Mouse (Mus musculus): ENCODE results near the gene Emc9. TPM values are rescaled to one million over a fixed set of nuclear protein-coding genes. Genes with fewer than 3 reads are reported as not detected.
A peak's percentile ranks its signal among the peaks of the same experiment; 100 is the strongest.

Gene Emc9
- total and polyA plus RNA-seq, 3 experiments: 38.7 to 59.4 TPM; not detected in 1

GRCm38 (mm10) chr14:55557003-55557402, 28.1 kb downstream of the Emc9 start (continued):
- TF ChIP-seq POLR2A (IDR thresholded peaks at IDR 0.05; ENCODE audit: control insufficient read depth in 1 of 2, insufficient read depth in 1 of 2, low read depth in 1 of 2, low read length in 2 of 2, poor library complexity in 1 of 2): peak in 1 of 2 experiments; percentile 38; a peak in 1 of 4 replicates
- peak; percentile 66 for TF ChIP-seq RAD21 (IDR thresholded peaks at IDR 0.05; ENCODE audit: low read depth, low read length)
- TF ChIP-seq MYC (IDR thresholded peaks at IDR 0.05; ENCODE audit: low read depth, low read length): no peak
- TF ChIP-seq MAX (IDR thresholded peaks at IDR 0.05; ENCODE audit: low read length): no peak

GRCm38 (mm10) chr14:55555788-55556187, 29.3 kb downstream of the Emc9 start:
- H3K27me3 ChIP-seq (ENCODE audit: control insufficient read depth in 1 of 2, insufficient read depth in 2 of 2, low read length in 2 of 2): no peaks in the 10 kb centered on the region
- H3K4me1 ChIP-seq (ENCODE audit: control insufficient read depth in 1 of 2, insufficient read depth in 2 of 2, low read length in 2 of 2): peaks cover 7 to 25% of the 10 kb centered on the region in 2 experiments; a peak in 3 of 4 replicates
- TF ChIP-seq TAL1 (IDR thresholded peaks at IDR 0.05; ENCODE audit: low read length) (no peak), GATA1 (IDR thresholded peaks at IDR 0.05; ENCODE audit: low read depth, low read length) (peak; percentile 52), MXI1 (IDR thresholded peaks at IDR 0.05; ENCODE audit: low read depth, low read length) (0 out of 2 replicates have a peak, but pooled peaks have one; percentile 33), USF2 (IDR thresholded peaks at IDR 0.05; ENCODE audit: borderline replicate concordance in 1 of 2, insufficient read depth in 1 of 2, low read depth in 1 of 2, low read length in 2 of 2) (no peak), TCF12 (IDR thresholded peaks at IDR 0.05; ENCODE audit: low read depth, low read length) (no peak), POLR2AphosphoS5 (IDR thresholded peaks at IDR 0.05; ENCODE audit: borderline replicate concordance, low read depth, low read length) (no peak), ETS1 (IDR thresholded peaks at IDR 0.05; ENCODE audit: low read depth, low read length) (0 out of 2 replicates have a peak, but pooled peaks have one; percentile 19), SIN3A (IDR thresholded peaks at IDR 0.05; ENCODE audit: low read length) (no peak), HCFC1 (IDR thresholded peaks at IDR 0.05; ENCODE audit: low read depth, low read length) (0 out of 2 replicates have a peak, but pooled peaks have one; percentile 2)
- H3K9ac ChIP-seq (ENCODE audit: control insufficient read depth, low read depth, low read length, poor library complexity, severe bottlenecking): no peak overlapping the region
- no peak overlapping the region for H3K4me3 ChIP-seq (ENCODE audit: control insufficient read depth in 1 of 2, insufficient read depth in 1 of 2, low read depth in 2 of 2, low read length in 2 of 2)
- H3K79me2 ChIP-seq (ENCODE audit: control insufficient read depth, insufficient read depth, low read length, poor library complexity): no peaks in the 10 kb centered on the region; the same call in none of the 2 replicates
- H3K27ac ChIP-seq (ENCODE audit: control insufficient read depth, low read depth, low read length): no peak overlapping the region
- H3K9me3 ChIP-seq (replicated peaks; ENCODE audit: insufficient read depth, low read length): no peaks in the 10 kb centered on the region
- H3K36me3 ChIP-seq (ENCODE audit: control insufficient read depth in 1 of 2, insufficient read depth in 2 of 2, low read length in 2 of 2): peaks cover 0 to 32% of the 10 kb centered on the region in 2 experiments; a peak in 2 of 4 replicates
- peak; percentile 56 for DNase-seq (ENCODE audit: low read depth, low spot score)

GRCm38 (mm10) chr14:55554635-55555034, 30.5 kb downstream of the Emc9 start:
- no peak for DNase-seq (ENCODE audit: low read depth, low spot score)
- H3K27me3 ChIP-seq (ENCODE audit: control insufficient read depth in 1 of 2, insufficient read depth in 2 of 2, low read length in 2 of 2): no peaks in the 10 kb centered on the region
- no peak for TF ChIP-seq E2F4 (IDR thresholded peaks at IDR 0.05; ENCODE audit: borderline replicate concordance, low read depth, low read length)
- TF ChIP-seq ZNF384 (IDR thresholded peaks at IDR 0.05; ENCODE audit: low read depth, low read length): peak; percentile 83
- TF ChIP-seq NRF1 (IDR thresholded peaks at IDR 0.05; ENCODE audit: insufficient read depth, low read depth, low read length, poor library complexity, severe bottlenecking): no peak
- TF ChIP-seq RCOR1 (IDR thresholded peaks at IDR 0.05; ENCODE audit: low read depth, low read length): peak; percentile 72
- peaks cover 1 to 32% of the 10 kb centered on the region in 2 experiments; a peak in 3 of 4 replicates for H3K36me3 ChIP-seq (ENCODE audit: control insufficient read depth in 1 of 2, insufficient read depth in 2 of 2, low read length in 2 of 2)
- no peaks in the 10 kb centered on the region for H3K9me3 ChIP-seq (replicated peaks; ENCODE audit: insufficient read depth, low read length)
- H3K27ac ChIP-seq (ENCODE audit: control insufficient read depth, low read depth, low read length): no peak overlapping the region
- no peak overlapping the region for H3K4me3 ChIP-seq (ENCODE audit: control insufficient read depth in 1 of 2, insufficient read depth in 1 of 2, low read depth in 2 of 2, low read length in 2 of 2)
- no peak overlapping the region for H3K9ac ChIP-seq (ENCODE audit: control insufficient read depth, low read depth, low read length, poor library complexity, severe bottlenecking)
- H3K79me2 ChIP-seq (ENCODE audit: control insufficient read depth, insufficient read depth, low read length, poor library complexity): no peaks in the 10 kb centered on the region; the same call in none of the 2 replicates
- peaks cover 7 to 25% of the 10 kb centered on the region in 2 experiments; a peak in 3 of 4 replicates for H3K4me1 ChIP-seq (ENCODE audit: control insufficient read depth in 1 of 2, insufficient read depth in 2 of 2, low read length in 2 of 2)
